Mouse (Mus musculus): ENCODE measurements around the gene Selenom. TPM values are rescaled to one million over a fixed set of nuclear protein-coding genes. Genes with fewer than 3 reads are reported as not detected.

Selenom gene
- polyA plus RNA-seq, 1 experiment from 2014 or later = 73.5 TPM

- peak; percentile 51 for DNase-seq (ENCODE audit: low spot score)
- peaks cover 27% of the 10 kb centered on the region for H3K36me3 ChIP-seq
- WGBS = 3% methylated on average over 50 of the region's 50 CpGs
- peaks cover 37% of the 10 kb centered on the region for H3K4me1 ChIP-seq (replicated peaks)
- H3K27ac ChIP-seq = peak overlapping the region; percentile 56; the same call in 1 of the 2 replicates
- no peaks in the 10 kb centered on the region for H3K9me3 ChIP-seq
- H3K4me3 ChIP-seq = peak overlapping the region; percentile 53
- H3K27me3 ChIP-seq (ENCODE audit: insufficient read depth, poor library complexity, severe bottlenecking) = peaks cover 40% of the 10 kb centered on the region
These were observed 2.7 kb downstream of the Selenom start for GRCm38 (mm10) chr11:3516859-3517845.

- H3K36me3 ChIP-seq = peaks cover 37% of the 10 kb centered on the region
- H3K27ac ChIP-seq = no peak overlapping the region
- peak overlapping the region; percentile 53 for H3K4me3 ChIP-seq
- H3K9me3 ChIP-seq = no peaks in the 10 kb centered on the region
- peaks cover 37% of the 10 kb centered on the region for H3K4me1 ChIP-seq (replicated peaks)
- WGBS = 59% methylated on average over 13 of the region's 13 CpGs
- H3K27me3 ChIP-seq (ENCODE audit: insufficient read depth, poor library complexity, severe bottlenecking) = peaks cover 40% of the 10 kb centered on the region
- DNase-seq (ENCODE audit: low spot score) = no peak
These were observed 3.6 kb downstream of the Selenom start for GRCm38 (mm10) chr11:3517846-3518732.

GRCm38 (mm10) chr11:3519051-3519726, 4.7 kb downstream of the Selenom start:
- no peak overlapping the region for H3K27ac ChIP-seq
- WGBS = 77% methylated on average over 4 of the region's 4 CpGs
- H3K27me3 ChIP-seq (ENCODE audit: insufficient read depth, poor library complexity, severe bottlenecking) = peaks cover 40% of the 10 kb centered on the region
- H3K4me3 ChIP-seq = no peak overlapping the region
- no peaks in the 10 kb centered on the region for H3K9me3 ChIP-seq
- peaks cover 48% of the 10 kb centered on the region for H3K36me3 ChIP-seq
- H3K4me1 ChIP-seq (replicated peaks) = peaks cover 35% of the 10 kb centered on the region
- DNase-seq (ENCODE audit: low spot score) = no peak

GRCm38 (mm10) chr11:3519756-3520398, 5.4 kb downstream of the Selenom start:
- H3K27ac ChIP-seq = no peak overlapping the region
- H3K4me1 ChIP-seq (replicated peaks) = peaks cover 29% of the 10 kb centered on the region
- H3K27me3 ChIP-seq (ENCODE audit: insufficient read depth, poor library complexity, severe bottlenecking) = peaks cover 40% of the 10 kb centered on the region
- H3K36me3 ChIP-seq = peaks cover 54% of the 10 kb centered on the region
- no peak for DNase-seq (ENCODE audit: low spot score)
- WGBS = 84% methylated on average over 11 of the region's 11 CpGs
- no peaks in the 10 kb centered on the region for H3K9me3 ChIP-seq
- no peak overlapping the region for H3K4me3 ChIP-seq

- peaks cover 65% of the 10 kb centered on the region for H3K36me3 ChIP-seq
- no peak overlapping the region for H3K27ac ChIP-seq
- peaks cover 31% of the 10 kb centered on the region for H3K27me3 ChIP-seq (ENCODE audit: insufficient read depth, poor library complexity, severe bottlenecking)
- no peak for DNase-seq (ENCODE audit: low spot score)
- 80% methylated on average over 14 of the region's 14 CpGs for WGBS
- H3K4me3 ChIP-seq = no peak overlapping the region
- no peaks in the 10 kb centered on the region for H3K9me3 ChIP-seq
- H3K4me1 ChIP-seq (replicated peaks) = peaks cover 19% of the 10 kb centered on the region
These were observed 6.4 kb downstream of the Selenom start for GRCm38 (mm10) chr11:3520919-3521318.

- DNase-seq (ENCODE audit: low spot score) = no peak
- H3K9me3 ChIP-seq = no peaks in the 10 kb centered on the region
- WGBS = 86% methylated on average over 23 of the region's 23 CpGs
- peaks cover 24% of the 10 kb centered on the region for H3K27me3 ChIP-seq (ENCODE audit: insufficient read depth, poor library complexity, severe bottlenecking)
- no peak overlapping the region for H3K4me3 ChIP-seq
- H3K27ac ChIP-seq = no peak overlapping the region
- H3K36me3 ChIP-seq = peaks cover 71% of the 10 kb centered on the region
- peaks cover 14% of the 10 kb centered on the region for H3K4me1 ChIP-seq (replicated peaks)
These were observed 7.1 kb downstream of the Selenom start for GRCm38 (mm10) chr11:3521339-3522224.

GRCm38 (mm10) chr11:3522285-3523000, 8.0 kb downstream of the Selenom start:
- 95% methylated on average over 17 of the region's 17 CpGs for WGBS
- no peak for DNase-seq (ENCODE audit: low spot score)
- H3K27me3 ChIP-seq (ENCODE audit: insufficient read depth, poor library complexity, severe bottlenecking) = peaks cover 15% of the 10 kb centered on the region
- H3K4me1 ChIP-seq (replicated peaks) = peaks cover 7% of the 10 kb centered on the region
- no peak overlapping the region for H3K4me3 ChIP-seq
- peaks cover 80% of the 10 kb centered on the region for H3K36me3 ChIP-seq
- H3K9me3 ChIP-seq = no peaks in the 10 kb centered on the region
- no peak overlapping the region for H3K27ac ChIP-seq

GRCm38 (mm10) chr11:3523840-3524582, 9.5 kb downstream of the Selenom start:
- Histone ChIP-seq H3K4me1 (replicated peaks) (peaks cover 6% of the 10 kb centered on the region; the same call in 1 of the 2 replicates), H3K36me3 (peaks cover 96% of the 10 kb centered on the region), H3K4me3 (no peak overlapping the region), H3K27me3 (ENCODE audit: insufficient read depth, poor library complexity, severe bottlenecking) (0 out of 2 replicates have a peak, but pooled peaks cover 2% of the 10 kb centered on the region), H3K9me3 (0 out of 2 replicates have a peak, but pooled peaks cover 2% of the 10 kb centered on the region), H3K27ac (no peak overlapping the region)
- WGBS = 78% methylated on average over 7 of the region's 7 CpGs
- no peak for DNase-seq (ENCODE audit: low spot score)

GRCm38 (mm10) chr11:3525560-3525959, 11.1 kb downstream of the Selenom start:
- 83% methylated on average over 4 of the region's 4 CpGs for WGBS
- H3K9me3 ChIP-seq = 0 out of 2 replicates have a peak, but pooled peaks cover 2% of the 10 kb centered on the region
- no peak for DNase-seq (ENCODE audit: low spot score)

GRCm38 (mm10) chr11:3526207-3526606, 11.7 kb downstream of the Selenom start:
- 78% methylated on average over 9 of the region's 9 CpGs for WGBS
- no peak overlapping the region for H3K27ac ChIP-seq
- no peaks in the 10 kb centered on the region for H3K27me3 ChIP-seq (ENCODE audit: insufficient read depth, poor library complexity, severe bottlenecking)
- H3K36me3 ChIP-seq = peaks cover 100% of the 10 kb centered on the region
- 0 out of 2 replicates have a peak, but pooled peaks cover 2% of the 10 kb centered on the region for H3K9me3 ChIP-seq
- DNase-seq (ENCODE audit: low spot score) = no peak
- peaks cover 6% of the 10 kb centered on the region; the same call in 1 of the 2 replicates for H3K4me1 ChIP-seq (replicated peaks)
- H3K4me3 ChIP-seq = no peak overlapping the region

More at GRCm38 (mm10) chr11:3525560-3525959, 11.1 kb downstream of the Selenom start:
- peaks cover 6% of the 10 kb centered on the region; the same call in 1 of the 2 replicates for H3K4me1 ChIP-seq (replicated peaks)
- peaks cover 100% of the 10 kb centered on the region for H3K36me3 ChIP-seq
- no peak overlapping the region for H3K4me3 ChIP-seq
- H3K27me3 ChIP-seq (ENCODE audit: insufficient read depth, poor library complexity, severe bottlenecking) = no peaks in the 10 kb centered on the region
- H3K27ac ChIP-seq = no peak overlapping the region
